Mouse (Mus musculus) spleen, adult 18-20 months (tissue): ENCODE data around the gene Slc23a2.
A peak's percentile ranks its signal among the peaks of the same experiment; 100 is the strongest.

ENCODE experiments used
- DNase-seq, 2 experiments: peaks; one replicate each; pipeline ENCODE4 v3.0.0; 2022; ENCODE audit warnings: mixed read lengths in 2 of 2

Gene Slc23a2

GRCm38 (mm10) chr2:132144971-132145691, at the start of gene Slc23a2:
Slc23a2 (minus strand) TSS chr2:132145108.
- peak; percentile 22 to 50 for DNase-seq

- DNase-seq, result no peak
Observed at GRCm38 (mm10) chr2:132190602-132191161, 45.8 kb upstream of the Slc23a2 start.

- DNase-seq, result no peak
Observed at GRCm38 (mm10) chr2:132183874-132184273, 39.0 kb upstream of the Slc23a2 start.

GRCm38 (mm10) chr2:132180463-132181205, 35.7 kb upstream of the Slc23a2 start:
- DNase-seq, result no peak

GRCm38 (mm10) chr2:132179371-132179770, 34.5 kb upstream of the Slc23a2 start:
- DNase-seq, result no peak

- DNase-seq, result no peak
Observed at GRCm38 (mm10) chr2:132177406-132177805, 32.5 kb upstream of the Slc23a2 start.

- no peak for DNase-seq
Observed at GRCm38 (mm10) chr2:132176289-132176848, 31.5 kb upstream of the Slc23a2 start.

GRCm38 (mm10) chr2:132174048-132174447, 29.1 kb upstream of the Slc23a2 start:
- no peak for DNase-seq

- no peak for DNase-seq
Observed at GRCm38 (mm10) chr2:132171939-132172338, 27.0 kb upstream of the Slc23a2 start.

- no peak for DNase-seq
Observed at GRCm38 (mm10) chr2:132169150-132169549, 24.2 kb upstream of the Slc23a2 start.

- no peak for DNase-seq
Observed at GRCm38 (mm10) chr2:132163626-132164025, 18.7 kb upstream of the Slc23a2 start.

- DNase-seq, result no peak
Observed at GRCm38 (mm10) chr2:132157482-132157881, 12.6 kb upstream of the Slc23a2 start.

- no peak for DNase-seq
Observed at GRCm38 (mm10) chr2:132152670-132153069, 7.8 kb upstream of the Slc23a2 start.

- DNase-seq, result no peak
Observed at GRCm38 (mm10) chr2:132151592-132151991, 6.7 kb upstream of the Slc23a2 start.

GRCm38 (mm10) chr2:132150926-132151325, 6.0 kb upstream of the Slc23a2 start:
- no peak for DNase-seq

GRCm38 (mm10) chr2:132146502-132146901, 1.6 kb upstream of the Slc23a2 start:
- no peak for DNase-seq

GRCm38 (mm10) chr2:132143943-132144927, 673 bp downstream of the Slc23a2 start:
- peak in 1 of 2 experiments; percentile 23 for DNase-seq

- DNase-seq, result no peak
Observed at GRCm38 (mm10) chr2:132142606-132143005, 2.3 kb downstream of the Slc23a2 start.

- DNase-seq, result no peak
Observed at GRCm38 (mm10) chr2:132140536-132140935, 4.4 kb downstream of the Slc23a2 start.

- DNase-seq, result no peak
Observed at GRCm38 (mm10) chr2:132139099-132139498, 5.8 kb downstream of the Slc23a2 start.

- DNase-seq, result peak in 1 of 2 experiments; percentile 30
Observed at GRCm38 (mm10) chr2:132135876-132136637, 8.9 kb downstream of the Slc23a2 start.
